Comparison of ENCODE assay signal across 8 mouse cellular contexts in the genomic region with DNA sequence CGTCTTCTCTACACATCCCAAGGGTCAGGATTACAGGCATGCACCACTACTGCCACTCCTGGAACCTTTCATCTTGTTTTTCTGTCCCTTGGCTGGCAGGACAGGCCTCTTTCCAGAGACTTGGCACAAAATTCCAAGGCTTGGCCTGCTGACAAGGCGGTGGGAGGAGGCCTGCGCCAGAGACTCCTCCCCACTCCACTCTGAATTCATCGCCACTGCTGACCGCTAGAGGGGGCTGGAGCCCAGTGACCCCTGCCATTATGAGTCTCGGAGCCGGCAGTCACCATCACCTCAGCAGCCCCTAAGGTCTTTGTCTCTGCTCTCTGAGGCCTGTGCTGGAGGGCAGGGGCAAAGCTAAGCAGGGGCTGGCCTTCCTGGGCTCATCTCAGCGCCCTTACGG. TPM values are rescaled to one million over a fixed set of nuclear protein-coding genes. Genes with fewer than 3 reads are reported as not detected.
DNase-seq lines count a peak whose midpoint lies in the region; ATAC-seq and TF ChIP-seq lines count a peak whose summit lies in the region.

No protein-coding gene starts in this region.

- H3K9me3 ChIP-seq in embryonic facial prominence, embryonic 14.5 days (ENCODE audit: control insufficient read depth, low read length): no peaks in the 10 kb centered on the region
- H3K9me3 ChIP-seq in limb, embryonic 12.5 days: no peaks in the 10 kb centered on the region
- no peaks in the 10 kb centered on the region for H3K9me3 ChIP-seq in midbrain, embryonic 15.5 days

- no peak overlapping the region for H3K27ac ChIP-seq in embryonic facial prominence, embryonic 14.5 days (replicated peaks; ENCODE audit: low read depth, low read length)
- no peak overlapping the region for H3K27ac ChIP-seq in heart, adult 2 months
- H3K27ac ChIP-seq in kidney, adult 2 months (ENCODE audit: insufficient read depth, low read depth, low read length): no peak overlapping the region
- H3K27ac ChIP-seq in limb, embryonic 12.5 days: no peak overlapping the region
- H3K27ac ChIP-seq in midbrain, embryonic 15.5 days: 0 out of 2 replicates have a peak overlapping the region, but pooled peaks have one; percentile 31

- WGBS in embryonic facial prominence, embryonic 14.5 days: 6% methylated on average over 8 of the region's 9 CpGs
- 17% methylated on average over 9 of the region's 9 CpGs for WGBS in heart, adult 2 months
- WGBS in kidney, adult 2 months: 14% methylated on average over 9 of the region's 9 CpGs
- 12% methylated on average over 9 of the region's 9 CpGs for WGBS in limb, embryonic 12.5 days
- 10% methylated on average over 9 of the region's 9 CpGs for WGBS in midbrain, embryonic 15.5 days

- ATAC-seq in embryonic facial prominence, embryonic 14.5 days (ENCODE audit: low read depth): peak; percentile 78
- ATAC-seq in limb, embryonic 12.5 days (ENCODE audit: insufficient number of reproducible peaks, insufficient read depth, low FRiP score, low TSS enrichment, low read depth): peak; percentile 76; the same call in 1 of the 2 replicates
- peak; percentile 37 for ATAC-seq in midbrain, embryonic 15.5 days (replicated peaks)

- no peaks in the 10 kb centered on the region for H3K79me2 ChIP-seq in heart, adult 2 months (replicated peaks; ENCODE audit: control insufficient read depth, insufficient read depth, low read length)

- H3K4me1 ChIP-seq in embryonic facial prominence, embryonic 14.5 days (ENCODE audit: control insufficient read depth, insufficient read depth, low read length): peaks cover 13% of the 10 kb centered on the region
- H3K4me1 ChIP-seq in heart, adult 2 months (ENCODE audit: control insufficient read depth, insufficient read depth, low read length): peaks cover 5% of the 10 kb centered on the region
- H3K4me1 ChIP-seq in kidney, adult 2 months (ENCODE audit: control insufficient read depth, insufficient read depth, low read length): peaks cover 6% of the 10 kb centered on the region; the same call in 1 of the 2 replicates
- H3K4me1 ChIP-seq in limb, embryonic 12.5 days (replicated peaks): peaks cover 26% of the 10 kb centered on the region
- H3K4me1 ChIP-seq in midbrain, embryonic 15.5 days: peaks cover 29% of the 10 kb centered on the region

- peak; percentile 77 for DNase-seq in 3134 (ENCODE audit: extremely low read depth, insufficient read length, low spot score)
- peak; percentile 94 to 96 for DNase-seq in adrenal gland, postnatal 36 days
- peak; percentile 80 for DNase-seq in embryonic facial prominence, embryonic 14.5 days (ENCODE audit: low spot score)
- peak; percentile 85 to 86 for DNase-seq in heart, adult 2 months
- peak; percentile 96 for DNase-seq in kidney, adult 2 months
- peak; percentile 56 to 71 for DNase-seq in spleen, postnatal 14 days (ENCODE audit: low spot score in 2 of 2)

- no peak overlapping the region for H3K4me2 ChIP-seq in embryonic facial prominence, embryonic 14.5 days (ENCODE audit: low read depth, low read length)
- H3K4me2 ChIP-seq in limb, embryonic 12.5 days: no peak overlapping the region
- H3K4me2 ChIP-seq in midbrain, embryonic 15.5 days: no peak overlapping the region

- peak; percentile 93 for TF ChIP-seq CTCF in heart, adult 2 months (IDR thresholded peaks at IDR 0.05)
- peak; percentile 87 for TF ChIP-seq CTCF in kidney, adult 2 months (conservative IDR thresholded peaks at IDR 0.05; ENCODE audit: insufficient read depth, insufficient read length, low read depth, low read length)

- H3K36me3 ChIP-seq in embryonic facial prominence, embryonic 14.5 days (ENCODE audit: control insufficient read depth, insufficient read depth, low read length): no peaks in the 10 kb centered on the region
- no peaks in the 10 kb centered on the region for H3K36me3 ChIP-seq in heart, adult 2 months (ENCODE audit: control insufficient read depth, insufficient read depth, low read length)
- no peaks in the 10 kb centered on the region for H3K36me3 ChIP-seq in kidney, adult 2 months (ENCODE audit: control insufficient read depth, insufficient read depth, low read length)
- no peaks in the 10 kb centered on the region for H3K36me3 ChIP-seq in limb, embryonic 12.5 days
- H3K36me3 ChIP-seq in midbrain, embryonic 15.5 days (replicated peaks): no peaks in the 10 kb centered on the region

- no peak overlapping the region for H3K9ac ChIP-seq in embryonic facial prominence, embryonic 14.5 days (ENCODE audit: low read depth, low read length)
- no peak overlapping the region for H3K9ac ChIP-seq in heart, adult 2 months (ENCODE audit: low read depth, low read length)
- no peak overlapping the region for H3K9ac ChIP-seq in limb, embryonic 12.5 days (replicated peaks)
- no peak overlapping the region for H3K9ac ChIP-seq in midbrain, embryonic 15.5 days

- TF ChIP-seq POLR2A in heart, adult 2 months (IDR thresholded peaks at IDR 0.05; ENCODE audit: insufficient read depth, low read depth, low read length): no peak
- no peak for TF ChIP-seq POLR2A in kidney, adult 2 months (IDR thresholded peaks at IDR 0.05; ENCODE audit: low read depth, low read length)

- H3K27me3 ChIP-seq in embryonic facial prominence, embryonic 14.5 days (replicated peaks; ENCODE audit: control insufficient read depth, insufficient read depth, low read length): no peaks in the 10 kb centered on the region
- no peaks in the 10 kb centered on the region for H3K27me3 ChIP-seq in heart, adult 2 months (ENCODE audit: control insufficient read depth, insufficient read depth, low read length)
- no peaks in the 10 kb centered on the region for H3K27me3 ChIP-seq in kidney, adult 2 months (replicated peaks; ENCODE audit: control insufficient read depth, insufficient read depth, low read length)
- no peaks in the 10 kb centered on the region for H3K27me3 ChIP-seq in limb, embryonic 12.5 days
- no peaks in the 10 kb centered on the region for H3K27me3 ChIP-seq in midbrain, embryonic 15.5 days (replicated peaks)

- TF ChIP-seq EP300 in heart, adult 2 months (IDR thresholded peaks at IDR 0.05; ENCODE audit: insufficient read depth, low read depth, low read length): no peak

- H3K4me3 ChIP-seq in embryonic facial prominence, embryonic 14.5 days (ENCODE audit: low read depth, low read length): no peak overlapping the region
- H3K4me3 ChIP-seq in heart, adult 2 months: no peak overlapping the region
- H3K4me3 ChIP-seq in kidney, adult 2 months (ENCODE audit: insufficient read depth, low read depth, low read length): no peak overlapping the region
- no peak overlapping the region for H3K4me3 ChIP-seq in limb, embryonic 12.5 days (replicated peaks)
- no peak overlapping the region for H3K4me3 ChIP-seq in midbrain, embryonic 15.5 days

- intact Hi-C loops in heart, adult 2 months (cut with DNase I): no loop called here

RNA-seq across cellular contexts. Expression of a gene that starts 23.0 kb away (rescaled TPM):
- total RNA-seq in adrenal gland, postnatal 36 days (2021): 10 to 100 TPM; 36.6 to 44.7 TPM
- polyA plus RNA-seq in embryonic facial prominence, embryonic 14.5 days (2014; fragmentation: Nextera tagmentation; extraction: Ambion mirVana): 61.5 and 66.5 TPM in 2 replicates
- 10 to 100 TPM; 12.3 to 13.2 TPM for total RNA-seq in heart, adult 2 months (2021)
- 11.2 and 12.4 TPM in 2 replicates for polyA plus RNA-seq in heart, adult 2 months (2012; rRNA removed)
- 14.5 and 22.3 TPM in 2 replicates for polyA plus RNA-seq in kidney, adult 2 months (2012; rRNA removed)
- 70.3 and 71.3 TPM in 2 replicates for polyA plus RNA-seq in limb, embryonic 12.5 days (2016; fragmentation: Nextera tagmentation; extraction: Ambion mirVana)
- 94.9 and 98.5 TPM in 2 replicates for polyA plus RNA-seq in midbrain, embryonic 15.5 days (2015; fragmentation: Nextera tagmentation; extraction: Ambion mirVana)

RNA-seq across cellular contexts. Expression of a gene that starts 39.7 kb away (rescaled TPM):
- 1 to 10 TPM; 2.3 TPM for total RNA-seq in adrenal gland, postnatal 36 days (2021)
- polyA plus RNA-seq in embryonic facial prominence, embryonic 14.5 days (2014; fragmentation: Nextera tagmentation; extraction: Ambion mirVana): 7.0 and 7.6 TPM in 2 replicates
- 1 to 10 TPM; 1.0 to 1.6 TPM for total RNA-seq in heart, adult 2 months (2021)
- polyA plus RNA-seq in heart, adult 2 months (2012; rRNA removed): 0.84 and 1.8 TPM in 2 replicates
- polyA plus RNA-seq in kidney, adult 2 months (2012; rRNA removed): 1.3 and 1.7 TPM in 2 replicates
- 15.7 and 17.0 TPM in 2 replicates for polyA plus RNA-seq in limb, embryonic 12.5 days (2016; fragmentation: Nextera tagmentation; extraction: Ambion mirVana)
- 4.3 and 4.4 TPM in 2 replicates for polyA plus RNA-seq in midbrain, embryonic 15.5 days (2015; fragmentation: Nextera tagmentation; extraction: Ambion mirVana)
